Mouse (Mus musculus): ENCODE measurements around the gene Galnt3. TPM values are rescaled to one million over a fixed set of nuclear protein-coding genes. Genes with fewer than 3 reads are reported as not detected.

Gene Galnt3
- polyA plus RNA-seq, 1 experiment: 1.3 TPM

DNA sequence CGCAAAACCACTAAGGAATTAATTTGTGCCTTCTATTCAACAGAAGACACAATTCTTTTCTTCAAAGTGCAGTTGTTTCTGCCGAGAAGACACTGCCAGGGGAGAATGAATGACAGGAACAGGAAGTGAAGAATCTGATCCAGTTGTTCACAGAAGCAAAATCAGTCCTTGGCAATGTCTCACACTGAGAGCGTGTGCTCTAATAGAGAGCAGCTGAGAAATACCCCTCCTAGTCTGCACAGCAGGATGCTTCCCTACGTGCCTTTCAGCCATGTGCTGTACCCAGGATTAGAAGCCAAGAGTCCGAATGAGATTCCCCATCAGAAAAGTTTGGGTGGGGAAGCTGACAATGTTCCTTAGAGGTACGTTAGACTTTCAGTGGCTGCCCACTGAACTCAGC, 55.3 kb downstream of the Galnt3 start:
- WGBS: 72% methylated on average over 6 of the region's 6 CpGs
- H3K4me1 ChIP-seq (replicated peaks; ENCODE audit: control insufficient read depth, insufficient read depth, low read length): no peaks in the 10 kb centered on the region
- no peak overlapping the region for H3K4me3 ChIP-seq (ENCODE audit: control insufficient read depth, insufficient read depth, low read length)
- TF ChIP-seq POLR2A (IDR thresholded peaks at IDR 0.05; ENCODE audit: control insufficient read depth, extremely low read depth, insufficient read depth, low read length, poor library complexity) (no peak), CTCF (IDR thresholded peaks at IDR 0.05; ENCODE audit: borderline replicate concordance, control insufficient read depth, extremely low read depth, insufficient read depth, low read length, poor library complexity) (no peak)
- no peaks in the 10 kb centered on the region for H3K27me3 ChIP-seq (ENCODE audit: control insufficient read depth, insufficient read depth, low read length)
- H3K27ac ChIP-seq (ENCODE audit: control insufficient read depth, insufficient read depth, low read length): no peak overlapping the region
- no peaks in the 10 kb centered on the region for H3K36me3 ChIP-seq (ENCODE audit: control insufficient read depth, insufficient read depth, low read length)
- DNase-seq: no peak

DNA sequence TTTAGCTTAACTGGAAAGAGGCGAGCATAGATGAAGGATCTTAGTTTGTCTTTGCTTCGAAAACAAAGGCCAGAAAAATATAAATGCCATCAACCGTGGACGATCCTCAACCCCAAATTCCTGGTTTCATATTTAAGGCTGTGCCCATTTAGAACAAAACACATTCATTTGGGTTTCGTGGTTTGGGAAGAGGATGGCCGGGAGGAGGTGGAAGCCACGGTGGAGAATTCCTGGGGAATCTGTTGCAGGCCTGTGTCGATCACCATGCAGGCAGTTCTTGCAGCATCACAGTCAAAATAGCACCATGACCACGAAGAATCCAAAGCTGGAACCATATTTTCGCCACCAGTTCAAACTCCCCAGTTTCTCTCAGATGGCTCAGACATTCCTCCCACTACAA, 61.5 kb downstream of the Galnt3 start:
- Histone ChIP-seq H3K27ac (ENCODE audit: control insufficient read depth, insufficient read depth, low read length) (no peak overlapping the region), H3K4me3 (ENCODE audit: control insufficient read depth, insufficient read depth, low read length) (no peak overlapping the region), H3K36me3 (ENCODE audit: control insufficient read depth, insufficient read depth, low read length) (no peaks in the 10 kb centered on the region), H3K4me1 (replicated peaks; ENCODE audit: control insufficient read depth, insufficient read depth, low read length) (no peaks in the 10 kb centered on the region), H3K27me3 (ENCODE audit: control insufficient read depth, insufficient read depth, low read length) (no peaks in the 10 kb centered on the region)
- no peak for DNase-seq
- WGBS: 84% methylated on average over 10 of the region's 10 CpGs
- TF ChIP-seq POLR2A (IDR thresholded peaks at IDR 0.05; ENCODE audit: control insufficient read depth, extremely low read depth, insufficient read depth, low read length, poor library complexity) (no peak), CTCF (IDR thresholded peaks at IDR 0.05; ENCODE audit: borderline replicate concordance, control insufficient read depth, extremely low read depth, insufficient read depth, low read length, poor library complexity) (no peak)

DNA sequence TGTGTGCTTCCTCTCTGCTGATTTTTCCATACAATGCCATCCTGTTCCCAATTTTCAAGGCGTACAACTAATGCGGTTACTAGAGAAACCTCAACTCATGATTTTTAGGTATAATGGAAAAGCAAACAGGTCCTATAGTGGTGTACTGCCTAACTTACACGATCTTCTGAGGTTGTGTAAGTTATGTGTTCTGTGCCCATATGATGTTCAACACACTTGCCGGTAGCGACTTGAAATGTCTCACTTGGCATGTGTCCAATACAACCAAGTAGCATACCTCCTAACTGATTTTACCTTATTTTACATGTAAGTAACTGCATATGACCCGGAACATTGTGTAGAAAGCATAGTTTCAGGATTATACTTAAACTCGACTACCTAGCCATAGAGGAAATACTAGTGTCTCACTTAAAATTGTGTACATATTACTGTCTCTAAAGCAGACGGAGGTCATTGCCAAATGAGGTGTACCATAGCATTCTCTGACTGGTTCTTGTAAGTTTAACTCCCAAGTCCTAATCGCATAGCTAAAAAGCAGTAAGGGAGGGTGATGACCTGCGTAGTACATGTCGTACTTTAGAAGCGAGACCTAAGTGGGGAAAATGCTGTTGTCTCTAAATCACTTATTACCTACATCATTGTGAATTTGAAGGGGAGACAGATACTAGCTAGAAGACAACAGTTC, 80.2 kb downstream of the Galnt3 start:
- 92% methylated on average over 12 of the region's 12 CpGs for WGBS
- Histone ChIP-seq H3K27ac (ENCODE audit: control insufficient read depth, insufficient read depth, low read length) (no peak overlapping the region), H3K4me1 (replicated peaks; ENCODE audit: control insufficient read depth, insufficient read depth, low read length) (no peaks in the 10 kb centered on the region), H3K27me3 (ENCODE audit: control insufficient read depth, insufficient read depth, low read length) (no peaks in the 10 kb centered on the region), H3K4me3 (ENCODE audit: control insufficient read depth, insufficient read depth, low read length) (no peak overlapping the region), H3K36me3 (ENCODE audit: control insufficient read depth, insufficient read depth, low read length) (no peaks in the 10 kb centered on the region)
- TF ChIP-seq CTCF (IDR thresholded peaks at IDR 0.05; ENCODE audit: borderline replicate concordance, control insufficient read depth, extremely low read depth, insufficient read depth, low read length, poor library complexity): no peak
- TF ChIP-seq POLR2A (IDR thresholded peaks at IDR 0.05; ENCODE audit: control insufficient read depth, extremely low read depth, insufficient read depth, low read length, poor library complexity): no peak
- no peak for DNase-seq

DNA sequence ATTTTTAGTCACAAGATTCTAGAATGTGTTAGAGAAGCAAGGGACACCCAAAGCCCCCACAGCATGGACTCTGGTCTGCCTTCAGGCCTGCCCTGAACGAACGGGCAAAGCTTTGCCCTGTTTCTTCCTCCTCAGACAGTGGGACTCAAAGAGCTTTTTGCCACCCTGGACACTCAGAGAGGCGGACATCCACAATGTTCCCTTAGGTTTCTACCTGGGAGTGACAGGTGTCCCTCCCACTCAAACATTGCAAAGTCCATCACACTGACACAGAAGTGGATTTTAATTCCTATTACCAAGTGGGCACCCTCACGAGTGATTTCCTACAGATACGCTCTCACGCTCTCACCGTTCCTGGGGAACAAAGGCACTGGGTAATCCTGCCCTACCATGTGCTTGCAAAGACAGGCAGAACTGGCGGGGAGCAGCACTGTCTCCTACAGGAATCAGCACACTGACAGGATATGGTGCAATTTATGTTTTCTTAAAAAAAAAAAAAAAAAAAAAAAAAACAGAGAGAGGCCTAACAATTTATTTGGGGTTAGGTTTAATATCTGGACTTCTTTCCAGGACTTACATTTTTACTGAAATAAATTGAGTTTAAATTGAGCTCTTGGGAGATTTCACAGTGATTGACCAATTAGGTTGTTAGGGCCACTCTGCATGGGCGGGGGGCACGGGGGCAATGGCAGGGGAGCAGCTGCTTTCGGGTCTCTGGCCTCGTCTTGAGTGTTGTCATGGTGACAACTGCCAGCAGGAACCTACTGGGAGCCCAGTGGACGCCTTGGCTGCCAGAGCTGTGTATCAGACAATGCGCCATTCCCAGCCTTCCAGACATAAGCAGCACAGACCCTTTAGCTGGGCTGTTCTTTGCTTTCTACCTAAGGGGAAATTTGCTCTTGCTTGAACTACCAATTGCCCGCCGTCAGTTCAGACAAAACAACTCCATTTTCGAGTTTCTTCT, 81.1 kb downstream of the Galnt3 start:
- no peak for TF ChIP-seq CTCF (IDR thresholded peaks at IDR 0.05; ENCODE audit: borderline replicate concordance, control insufficient read depth, extremely low read depth, insufficient read depth, low read length, poor library complexity)
- no peak for TF ChIP-seq POLR2A (IDR thresholded peaks at IDR 0.05; ENCODE audit: control insufficient read depth, extremely low read depth, insufficient read depth, low read length, poor library complexity)
- Histone ChIP-seq H3K4me3 (ENCODE audit: control insufficient read depth, insufficient read depth, low read length) (no peak overlapping the region), H3K27me3 (ENCODE audit: control insufficient read depth, insufficient read depth, low read length) (no peaks in the 10 kb centered on the region), H3K36me3 (ENCODE audit: control insufficient read depth, insufficient read depth, low read length) (no peaks in the 10 kb centered on the region), H3K4me1 (replicated peaks; ENCODE audit: control insufficient read depth, insufficient read depth, low read length) (no peaks in the 10 kb centered on the region), H3K27ac (ENCODE audit: control insufficient read depth, insufficient read depth, low read length) (no peak overlapping the region)
- DNase-seq: no peak
- 86% methylated on average over 17 of the region's 17 CpGs for WGBS

DNA sequence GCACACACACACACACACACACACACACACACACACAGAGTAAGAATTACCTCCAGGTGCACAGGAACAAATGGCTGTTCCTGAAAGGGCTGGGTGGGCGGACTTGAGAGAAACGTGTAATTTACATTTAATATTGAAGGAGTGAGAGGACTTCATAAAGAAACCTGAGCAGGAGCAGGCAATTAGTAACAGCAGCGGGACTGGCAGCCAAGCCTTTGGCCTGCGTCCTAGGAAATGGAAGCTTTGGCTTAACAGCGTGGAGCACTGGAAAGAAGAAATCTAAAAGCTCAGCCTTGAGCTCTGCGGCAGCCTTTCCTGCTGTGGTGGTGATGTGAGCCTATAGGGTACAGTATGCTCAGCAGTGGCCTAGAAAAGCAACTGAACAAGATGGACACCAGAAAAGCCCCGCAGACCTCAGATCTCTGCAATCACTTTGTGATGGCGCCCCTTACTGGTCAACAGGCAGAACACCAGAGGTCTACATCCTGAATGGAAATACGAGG, 82.8 kb downstream of the Galnt3 start:
- no peak for DNase-seq
- H3K27me3 ChIP-seq (ENCODE audit: control insufficient read depth, insufficient read depth, low read length): no peaks in the 10 kb centered on the region
- 79% methylated on average over 9 of the region's 9 CpGs for WGBS

DNA sequence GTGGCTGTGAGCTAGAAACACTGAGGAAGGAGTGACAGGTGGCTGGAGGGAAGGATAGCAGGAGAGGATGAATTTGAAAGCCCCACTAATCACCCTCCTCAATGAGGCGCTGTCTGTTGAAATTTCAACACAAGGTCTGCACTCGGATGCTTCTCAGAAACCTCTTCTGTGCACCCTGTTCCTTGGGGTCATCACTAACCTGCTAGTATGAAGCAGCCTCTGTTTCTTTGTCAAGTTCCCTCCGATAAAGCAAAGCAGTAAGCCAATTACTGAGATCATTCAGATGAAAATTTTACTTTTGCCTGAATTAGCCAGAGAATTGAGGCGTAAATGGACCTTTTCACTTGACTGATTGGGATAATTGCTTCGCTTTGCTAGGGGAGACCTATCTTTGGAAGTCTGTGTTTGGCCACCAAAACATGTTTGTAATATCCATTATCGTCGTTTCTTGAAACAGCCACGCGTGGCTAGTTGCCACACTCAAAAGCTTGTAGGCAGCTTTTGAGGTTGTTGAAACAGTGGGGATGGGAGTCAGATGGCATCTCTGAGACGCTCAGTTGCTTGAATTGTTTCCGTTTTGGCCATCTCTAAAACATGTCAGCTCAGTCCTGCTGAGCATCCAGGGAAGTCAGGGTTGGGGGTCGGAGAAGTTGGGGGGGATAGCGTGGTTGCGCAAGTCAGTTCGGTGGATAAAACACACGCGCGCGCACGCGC, 83.4 kb downstream of the Galnt3 start:
- no peaks in the 10 kb centered on the region for H3K4me1 ChIP-seq (replicated peaks; ENCODE audit: control insufficient read depth, insufficient read depth, low read length)
- no peak for DNase-seq
- H3K36me3 ChIP-seq (ENCODE audit: control insufficient read depth, insufficient read depth, low read length): no peaks in the 10 kb centered on the region
- no peak overlapping the region for H3K4me3 ChIP-seq (ENCODE audit: control insufficient read depth, insufficient read depth, low read length)
- H3K27ac ChIP-seq (ENCODE audit: control insufficient read depth, insufficient read depth, low read length): no peak overlapping the region
- WGBS: 95% methylated on average over 21 of the region's 21 CpGs
- no peaks in the 10 kb centered on the region for H3K27me3 ChIP-seq (ENCODE audit: control insufficient read depth, insufficient read depth, low read length)
- no peak for TF ChIP-seq CTCF (IDR thresholded peaks at IDR 0.05; ENCODE audit: borderline replicate concordance, control insufficient read depth, extremely low read depth, insufficient read depth, low read length, poor library complexity)
- no peak for TF ChIP-seq POLR2A (IDR thresholded peaks at IDR 0.05; ENCODE audit: control insufficient read depth, extremely low read depth, insufficient read depth, low read length, poor library complexity)

More for the DNA sequence above, 82.8 kb downstream of the Galnt3 start:
- no peak overlapping the region for H3K4me3 ChIP-seq (ENCODE audit: control insufficient read depth, insufficient read depth, low read length)
- H3K4me1 ChIP-seq (replicated peaks; ENCODE audit: control insufficient read depth, insufficient read depth, low read length): no peaks in the 10 kb centered on the region
- TF ChIP-seq CTCF (IDR thresholded peaks at IDR 0.05; ENCODE audit: borderline replicate concordance, control insufficient read depth, extremely low read depth, insufficient read depth, low read length, poor library complexity) (no peak), POLR2A (IDR thresholded peaks at IDR 0.05; ENCODE audit: control insufficient read depth, extremely low read depth, insufficient read depth, low read length, poor library complexity) (no peak)
- no peak overlapping the region for H3K27ac ChIP-seq (ENCODE audit: control insufficient read depth, insufficient read depth, low read length)
- H3K36me3 ChIP-seq (ENCODE audit: control insufficient read depth, insufficient read depth, low read length): no peaks in the 10 kb centered on the region
